Mouse (Mus musculus) neural tube, embryonic 14.5 days (tissue): ENCODE measurements around the gene Dppa5a. TPM values are rescaled to one million over a fixed set of nuclear protein-coding genes. Genes with fewer than 3 reads are reported as not detected.

ENCODE experiments used
- ATAC-seq: fragments of 200-750 bp; cut with Nextera tagmentation; 2 replicates; pipeline ENCODE4 v1.8.0; 2017; ENCODE audit warnings: low read depth, mild to moderate bottlenecking, moderate TSS enrichment, moderate library complexity
- H3K27ac ChIP-seq: fragments of 300-500 bp; sonication (generic); 2 replicates; pipeline ENCODE4 v1.5.1; 2014; ENCODE audit warnings: low read depth, mild to moderate bottlenecking, control low read depth, low read length, moderate library complexity, mixed read lengths
- H3K27me3 ChIP-seq: fragments of 300-500 bp; sonication (generic); 2 replicates; pipeline ENCODE4 v1.6.1; 2014; ENCODE audit warnings: low read length; ENCODE audit not compliant: control insufficient read depth, insufficient read depth
- H3K36me3 ChIP-seq: fragments of 300-500 bp; sonication (generic); 2 replicates; pipeline ENCODE4 v1.6.1; 2014; ENCODE audit warnings: low read length, mixed read lengths; ENCODE audit not compliant: control insufficient read depth, insufficient read depth
- H3K4me1 ChIP-seq: fragments of 300-500 bp; sonication (generic); 2 replicates; pipeline ENCODE4 v1.6.1; 2014; ENCODE audit warnings: low read length; ENCODE audit not compliant: control insufficient read depth, insufficient read depth
- H3K4me2 ChIP-seq: fragments of 300-500 bp; sonication (generic); 2 replicates; pipeline ENCODE4 v1.6.1; 2014; ENCODE audit warnings: mild to moderate bottlenecking, low read depth, low read length, control low read depth
- H3K4me3 ChIP-seq: fragments of 300-500 bp; sonication (generic); 2 replicates; pipeline ENCODE4 v1.5.1; 2014; ENCODE audit warnings: low read depth, low read length, control low read depth, mixed read lengths
- H3K9ac ChIP-seq: fragments of 300-500 bp; sonication (generic); replicated peaks from 2 replicates; pipeline ENCODE4 v1.6.1; 2014; ENCODE audit warnings: low read depth, mild to moderate bottlenecking, control low read depth, low read length, mixed read lengths
- H3K9me3 ChIP-seq: fragments of 300-500 bp; sonication (generic); 2 replicates; pipeline ENCODE4 v1.6.1; 2016; ENCODE audit warnings: low read length; ENCODE audit not compliant: control insufficient read depth
- WGBS: fragments of 180-500 bp; shearing (Covaris S2); extraction: QIAGEN DNeasy Blood & Tissue Kit; methylation state at CpG from one replicate; pipeline ENCODE4 v1.1.7; 2014; 5-methylcytosine and 5-hydroxymethylcytosine counted together
- polyA plus RNA-seq: library from polyadenylated mRNA; unstranded; fragments of >200 nt; fragmentation: Nextera tagmentation; extraction: Ambion mirVana; gene quantifications from 2 replicates; pipeline ENCODE4 v1.2.1, GENCODE M21; 2014

Dppa5a gene
- polyA plus RNA-seq, 1 experiment from 2014 or later, result 5.9 TPM

DNA sequence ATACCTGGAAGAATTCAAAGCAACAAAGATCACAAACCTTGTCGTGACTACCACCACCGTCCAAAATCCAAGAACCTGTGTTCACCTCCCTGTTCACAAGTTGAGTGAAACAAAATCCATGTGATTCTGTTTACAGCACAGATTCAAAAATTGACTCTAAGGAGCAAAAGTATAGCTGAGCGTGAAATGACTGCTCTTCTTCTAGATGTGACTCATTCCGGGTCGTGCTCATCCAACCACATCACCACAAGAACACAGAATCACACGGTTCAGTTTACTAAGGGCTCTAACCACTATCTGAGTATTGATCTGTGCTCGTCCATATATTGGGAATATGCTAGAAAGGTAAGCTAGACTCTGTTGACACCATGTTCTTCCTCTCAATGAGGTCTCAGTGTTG, 19.0 kb upstream of the Dppa5a start:
- H3K4me1 ChIP-seq, result no peaks in the 10 kb centered on the region
- H3K4me2 ChIP-seq, result no peak overlapping the region
- no peaks in the 10 kb centered on the region for H3K27me3 ChIP-seq
- no peaks in the 10 kb centered on the region for H3K36me3 ChIP-seq
- no peak overlapping the region for H3K9ac ChIP-seq
- no peaks in the 10 kb centered on the region for H3K9me3 ChIP-seq
- 87% methylated on average over 7 of the region's 7 CpGs for WGBS
- no peak overlapping the region for H3K4me3 ChIP-seq
- ATAC-seq, result no peak
- H3K27ac ChIP-seq, result no peak overlapping the region

DNA sequence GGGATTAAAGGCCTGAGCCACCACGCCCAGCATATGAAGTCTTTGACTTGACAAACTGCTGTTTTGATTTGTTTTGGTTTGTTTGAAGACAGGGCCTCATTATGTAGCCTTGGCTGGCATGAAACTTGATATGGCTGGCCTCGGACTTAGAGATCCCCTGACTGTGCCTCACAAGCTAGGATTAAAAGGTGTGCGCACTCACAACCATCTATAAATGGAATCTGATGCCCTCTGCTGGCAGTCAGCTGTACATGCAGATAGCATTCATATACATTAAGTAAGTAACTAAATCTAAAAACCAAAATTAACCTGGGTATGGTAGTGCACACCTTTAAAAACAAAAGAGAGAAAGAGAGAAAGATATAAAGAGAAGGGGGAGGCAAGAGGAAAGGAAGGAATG, 17.9 kb upstream of the Dppa5a start:
- Histone ChIP-seq H3K4me2 (no peak overlapping the region), H3K4me3 (no peak overlapping the region), H3K4me1 (no peaks in the 10 kb centered on the region), H3K27ac (no peak overlapping the region), H3K9me3 (no peaks in the 10 kb centered on the region), H3K36me3 (no peaks in the 10 kb centered on the region), H3K9ac (no peak overlapping the region), H3K27me3 (no peaks in the 10 kb centered on the region)
- 45% methylated on average over 3 of the region's 3 CpGs for WGBS
- no peak for ATAC-seq

DNA sequence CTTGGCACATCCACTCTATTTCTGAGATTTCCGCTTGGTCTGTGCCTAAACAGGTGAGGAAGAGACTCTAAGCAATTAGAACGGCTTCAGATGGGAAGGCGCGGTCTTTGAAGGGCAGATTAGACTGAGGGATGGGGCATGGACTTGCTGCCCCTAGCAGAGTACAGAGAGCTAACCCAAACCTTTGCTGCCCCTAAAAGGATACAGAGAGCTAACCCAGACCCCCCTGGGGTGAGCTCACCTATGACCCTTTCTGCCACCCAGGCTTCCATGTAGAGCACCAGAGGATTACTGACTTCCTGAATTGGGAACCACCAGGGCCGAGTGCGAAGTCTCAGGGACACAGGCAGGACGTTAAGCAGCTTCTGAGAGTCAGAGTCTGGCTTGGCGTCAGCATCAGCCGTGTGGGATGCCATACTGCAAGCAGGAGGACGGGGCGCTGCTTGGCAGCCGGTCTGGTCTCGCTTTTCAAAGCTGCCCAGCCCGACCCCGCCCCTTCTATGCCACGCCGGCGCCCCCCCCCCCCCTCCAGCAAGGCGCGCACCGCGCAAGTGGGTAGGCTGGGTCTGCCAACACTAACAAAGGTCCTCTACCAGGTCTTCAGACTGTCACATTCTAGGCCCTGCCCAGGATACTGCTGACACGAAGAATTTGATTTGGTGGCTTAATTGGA, 10.3 kb upstream of the Dppa5a start, which contains the start of gene Ooep:
Gene Ooep (minus strand): TSS at position 613 of the 673 bp plus-strand sequence.
- Histone ChIP-seq H3K4me2 (peak within 1 kb of the TSS; percentile 59), H3K9ac (peak within 1 kb of the TSS; percentile 39), H3K27me3 (0 out of 2 replicates have a peak, but pooled peaks cover 2% of the 10 kb centered on the region), H3K9me3 (no peaks in the 10 kb centered on the region), H3K36me3 (no peaks in the 10 kb centered on the region), H3K27ac (peak within 1 kb of the TSS; percentile 10; the same call in 1 of the 2 replicates), H3K4me3 (peak within 1 kb of the TSS; percentile 26), H3K4me1 (peaks cover 7% of the 10 kb centered on the region)
- ATAC-seq, result peak; percentile 94
- WGBS, result 5% methylated on average over 22 of the region's 23 CpGs

DNA sequence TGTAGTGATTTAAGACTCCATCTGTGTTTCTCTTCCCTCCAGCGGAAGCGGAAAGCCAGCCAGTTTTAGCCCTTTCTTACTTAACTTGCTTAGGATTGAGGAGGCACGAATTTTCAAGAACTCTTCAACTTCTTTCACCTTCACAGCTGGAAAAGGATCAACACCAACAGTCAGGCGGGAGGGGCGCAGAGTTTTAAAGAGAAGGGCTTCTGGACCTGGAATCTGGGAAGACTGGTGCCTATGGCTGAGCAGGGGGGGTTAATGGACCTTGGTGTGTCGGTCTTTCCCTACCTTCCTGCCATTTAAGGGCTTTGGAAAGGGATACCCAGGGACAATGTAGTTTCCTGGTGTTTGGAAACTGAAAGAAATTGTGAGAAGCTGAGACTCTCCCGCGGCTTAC, 9.6 kb upstream of the Dppa5a start:
- no peak for ATAC-seq
- Histone ChIP-seq H3K27me3 (0 out of 2 replicates have a peak, but pooled peaks cover 2% of the 10 kb centered on the region), H3K9ac (peak overlapping the region; percentile 39; the same call in 1 of the 2 replicates), H3K27ac (no peak overlapping the region), H3K9me3 (no peaks in the 10 kb centered on the region), H3K4me1 (peaks cover 7% of the 10 kb centered on the region), H3K36me3 (no peaks in the 10 kb centered on the region), H3K4me2 (peak overlapping the region; percentile 59), H3K4me3 (peak overlapping the region; percentile 26)
- WGBS, result 38% methylated on average over 8 of the region's 8 CpGs

DNA sequence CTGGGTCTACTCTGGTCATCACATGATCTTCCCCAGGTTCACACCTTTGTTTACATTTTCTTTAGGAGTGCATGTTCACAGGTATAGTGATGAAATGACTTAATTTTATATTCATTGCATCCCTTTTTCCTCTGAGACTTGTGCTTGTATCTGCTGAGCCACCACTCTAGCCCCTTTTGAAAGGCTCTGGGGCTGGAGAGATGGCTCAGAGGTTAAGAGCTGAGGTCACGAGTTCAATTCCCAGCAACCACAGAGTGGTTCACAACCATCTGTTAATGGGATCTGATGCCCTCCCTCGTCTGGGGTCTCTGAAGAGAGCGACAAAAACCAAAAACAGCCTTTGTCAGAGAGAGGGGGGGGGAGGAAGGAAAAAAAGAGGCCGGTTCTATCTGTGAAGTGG, 7.5 kb upstream of the Dppa5a start:
- peaks cover 7% of the 10 kb centered on the region for H3K4me1 ChIP-seq
- H3K9me3 ChIP-seq, result no peaks in the 10 kb centered on the region
- WGBS, result 71% methylated on average over 4 of the region's 4 CpGs
- H3K4me3 ChIP-seq, result no peak overlapping the region
- ATAC-seq, result no peak
- H3K9ac ChIP-seq, result no peak overlapping the region
- H3K4me2 ChIP-seq, result no peak overlapping the region
- H3K27me3 ChIP-seq, result 0 out of 2 replicates have a peak, but pooled peaks cover 2% of the 10 kb centered on the region
- no peak overlapping the region for H3K27ac ChIP-seq
- no peaks in the 10 kb centered on the region for H3K36me3 ChIP-seq

DNA sequence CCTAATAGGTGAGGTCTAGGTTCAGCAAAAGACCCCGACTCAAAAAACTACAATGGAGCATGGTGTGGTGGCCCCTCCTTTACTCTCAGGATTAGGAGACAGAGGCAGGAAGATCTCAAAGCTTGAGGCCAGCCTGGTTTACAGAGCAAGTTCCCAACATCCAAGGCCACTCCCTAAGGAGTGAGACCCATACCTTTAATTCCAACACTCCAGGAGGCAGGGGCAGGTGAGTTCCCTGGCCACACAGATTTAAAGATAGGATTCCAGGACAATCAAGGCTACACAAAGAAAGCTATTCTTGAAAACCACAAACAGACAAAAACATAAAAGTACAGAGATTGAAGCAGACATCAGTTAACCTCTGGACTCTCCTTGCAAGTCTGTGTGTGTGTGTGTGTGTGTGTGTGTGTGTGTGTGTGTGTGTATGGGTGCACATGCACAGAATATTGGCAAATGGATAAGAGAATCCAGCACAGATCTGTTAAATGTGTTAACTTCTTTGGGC, 7.0 kb upstream of the Dppa5a start:
- WGBS, result 76% methylated on average over 1 of the region's 1 CpGs
- no peak overlapping the region for H3K4me2 ChIP-seq
- no peak for ATAC-seq

DNA sequence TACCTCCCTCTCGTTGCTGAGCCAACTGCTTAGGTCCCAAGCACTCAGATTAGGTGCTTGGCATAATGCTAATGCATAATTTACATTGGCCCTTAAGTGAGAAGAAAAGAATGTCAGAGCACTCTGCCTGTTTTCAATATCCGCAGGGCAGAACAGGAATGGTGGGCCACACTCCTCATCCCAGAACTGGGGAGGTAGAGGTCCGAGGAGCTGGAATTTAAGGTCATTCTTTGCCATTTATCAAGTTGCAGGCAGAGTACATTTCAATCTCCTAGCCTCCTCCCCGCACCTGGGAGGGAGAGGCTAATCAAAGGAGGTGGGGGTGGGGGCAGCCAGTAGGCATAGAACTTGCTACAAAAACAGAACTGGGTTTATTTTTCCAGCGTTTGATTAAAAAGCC, 6.4 kb upstream of the Dppa5a start:
- Histone ChIP-seq H3K27ac (no peak overlapping the region), H3K4me3 (no peak overlapping the region), H3K36me3 (no peaks in the 10 kb centered on the region), H3K9me3 (no peaks in the 10 kb centered on the region), H3K4me1 (peaks cover 7% of the 10 kb centered on the region), H3K27me3 (0 out of 2 replicates have a peak, but pooled peaks cover 2% of the 10 kb centered on the region), H3K9ac (no peak overlapping the region), H3K4me2 (no peak overlapping the region)
- ATAC-seq, result no peak
- WGBS, result 62% methylated on average over 5 of the region's 5 CpGs

More for the DNA sequence above, 7.0 kb upstream of the Dppa5a start:
- 0 out of 2 replicates have a peak, but pooled peaks cover 2% of the 10 kb centered on the region for H3K27me3 ChIP-seq
- H3K4me1 ChIP-seq, result peaks cover 7% of the 10 kb centered on the region
- H3K9me3 ChIP-seq, result no peaks in the 10 kb centered on the region
- no peak overlapping the region for H3K9ac ChIP-seq
- no peaks in the 10 kb centered on the region for H3K36me3 ChIP-seq
- no peak overlapping the region for H3K27ac ChIP-seq
- H3K4me3 ChIP-seq, result no peak overlapping the region

DNA sequence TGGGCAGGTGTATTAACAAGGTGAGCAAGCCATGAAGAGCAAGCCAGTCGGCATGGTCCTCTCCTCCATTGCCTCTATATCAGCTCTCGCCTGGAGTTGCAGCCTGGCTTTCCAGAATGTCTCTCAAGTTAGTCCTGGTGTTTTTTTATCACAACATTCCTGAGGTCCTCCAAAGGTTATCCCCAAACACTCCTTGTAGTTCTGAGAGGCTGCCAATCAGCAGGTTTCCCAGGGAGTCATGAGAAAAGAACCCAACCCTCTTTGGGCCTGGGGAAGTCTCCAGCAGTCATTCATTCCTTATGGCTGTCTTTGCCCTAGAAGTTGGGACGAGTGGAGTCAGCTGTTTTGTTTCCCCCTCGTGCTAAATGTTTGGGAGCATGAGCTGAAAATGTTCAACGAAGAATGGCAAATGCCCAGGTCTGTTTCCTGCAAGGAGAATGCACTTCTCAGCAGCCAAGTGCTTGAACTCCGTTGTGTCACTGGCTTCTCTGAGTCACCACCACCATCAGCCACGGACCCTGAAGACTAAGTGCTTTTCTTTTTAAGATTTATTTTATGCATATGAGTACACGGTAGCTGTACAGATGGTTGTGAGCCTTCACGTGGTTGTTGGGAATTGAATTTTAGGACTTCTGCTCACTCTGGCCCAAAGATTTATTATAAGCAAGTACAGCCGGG, 5.0 kb upstream of the Dppa5a start:
- no peaks in the 10 kb centered on the region for H3K9me3 ChIP-seq
- 0 out of 2 replicates have a peak, but pooled peaks cover 2% of the 10 kb centered on the region for H3K27me3 ChIP-seq
- peaks cover 5% of the 10 kb centered on the region for H3K4me1 ChIP-seq
- no peak overlapping the region for H3K4me3 ChIP-seq
- no peak overlapping the region for H3K27ac ChIP-seq
- ATAC-seq, result no peak
- no peak overlapping the region for H3K9ac ChIP-seq
- no peak overlapping the region for H3K4me2 ChIP-seq
- no peaks in the 10 kb centered on the region for H3K36me3 ChIP-seq
- 89% methylated on average over 10 of the region's 10 CpGs for WGBS

DNA sequence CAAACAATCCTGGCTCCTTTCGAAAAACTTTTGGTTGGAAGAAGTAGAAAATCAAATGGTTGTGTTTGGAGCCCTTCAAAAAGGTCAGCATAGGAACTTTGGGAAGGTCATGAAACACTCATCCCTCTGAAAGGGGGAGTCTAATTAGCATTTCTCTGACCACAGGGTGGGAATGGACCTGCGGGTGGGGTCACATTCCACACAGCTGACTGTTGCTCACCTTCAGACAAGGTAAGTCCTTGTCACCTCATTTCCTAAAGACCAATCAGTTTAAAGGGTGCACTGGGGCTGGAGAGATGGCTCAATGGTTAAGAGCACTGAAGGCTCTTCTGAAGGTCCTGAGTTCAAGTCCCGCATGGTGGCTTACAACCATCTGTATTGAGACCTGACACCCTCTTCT, 3.5 kb upstream of the Dppa5a start:
- WGBS, result 94% methylated on average over 3 of the region's 3 CpGs
- Histone ChIP-seq H3K4me1 (no peaks in the 10 kb centered on the region), H3K4me2 (no peak overlapping the region), H3K9ac (no peak overlapping the region), H3K36me3 (no peaks in the 10 kb centered on the region), H3K27me3 (no peaks in the 10 kb centered on the region), H3K27ac (no peak overlapping the region), H3K4me3 (no peak overlapping the region), H3K9me3 (no peaks in the 10 kb centered on the region)
- no peak for ATAC-seq
